Mouse (Mus musculus): Measurements from ENCODE around the gene Pfn1. TPM values are rescaled to one million over a fixed set of nuclear protein-coding genes. Genes with fewer than 3 reads are reported as not detected.

Gene Pfn1
- polyA plus RNA-seq, 1 experiment, result 1,131 TPM

DNA sequence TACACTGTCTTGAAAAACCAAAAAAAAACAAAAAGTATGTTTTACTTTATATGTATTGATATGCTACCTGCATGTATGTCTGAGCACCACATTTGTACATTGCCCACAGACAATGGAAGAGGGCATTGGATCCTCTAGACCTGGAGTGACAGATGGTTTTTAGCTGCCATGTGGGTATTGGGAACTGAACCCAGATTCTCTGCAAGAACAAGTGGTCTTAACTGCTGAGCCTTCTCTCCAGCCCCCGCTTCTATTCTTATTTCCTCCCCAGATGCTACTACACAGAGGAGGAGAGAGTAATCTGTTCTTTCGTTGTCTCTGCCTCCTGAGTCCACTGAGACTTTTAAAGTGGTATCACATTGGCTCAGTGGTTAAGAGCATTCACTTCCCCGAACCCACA, 39.1 kb upstream of the Pfn1 start:
- no peak for TF ChIP-seq POLR2A (IDR thresholded peaks at IDR 0.05; ENCODE audit: low read depth, low read length)
- TF ChIP-seq CTCF (IDR thresholded peaks at IDR 0.05; ENCODE audit: borderline replicate concordance, insufficient read depth, low read length), result no peak
- no peak overlapping the region for H3K4me3 ChIP-seq (ENCODE audit: insufficient read depth, low read length)
- H3K4me1 ChIP-seq (ENCODE audit: control insufficient read depth, insufficient read depth, low read length), result no peaks in the 10 kb centered on the region; the same call in 1 of the 2 replicates
- no peak overlapping the region for H3K27ac ChIP-seq (ENCODE audit: insufficient read depth, low read length)

DNA sequence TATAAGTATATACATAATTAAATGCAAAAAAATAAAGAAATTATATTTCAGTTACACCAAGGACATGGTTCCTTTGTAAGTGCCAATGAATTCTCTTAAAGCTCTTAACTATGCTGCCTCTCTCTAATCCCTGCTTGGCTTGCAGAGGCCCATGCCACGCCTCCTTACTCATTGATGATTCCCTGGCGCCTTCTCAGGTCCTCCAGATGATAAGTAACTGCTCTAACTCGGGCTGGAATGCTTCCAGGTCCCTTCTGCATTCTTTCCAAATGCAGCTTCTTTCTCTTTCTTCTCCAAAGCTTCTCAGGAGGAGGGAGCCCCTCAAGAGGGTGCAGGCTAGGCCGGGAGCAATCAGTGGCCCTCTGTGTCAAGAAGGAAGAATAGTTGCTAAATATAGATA, 35.1 kb upstream of the Pfn1 start:
- no peak overlapping the region for H3K4me3 ChIP-seq (ENCODE audit: insufficient read depth, low read length)
- TF ChIP-seq POLR2A (IDR thresholded peaks at IDR 0.05; ENCODE audit: low read depth, low read length) (no peak), CTCF (IDR thresholded peaks at IDR 0.05; ENCODE audit: borderline replicate concordance, insufficient read depth, low read length) (no peak)

DNA sequence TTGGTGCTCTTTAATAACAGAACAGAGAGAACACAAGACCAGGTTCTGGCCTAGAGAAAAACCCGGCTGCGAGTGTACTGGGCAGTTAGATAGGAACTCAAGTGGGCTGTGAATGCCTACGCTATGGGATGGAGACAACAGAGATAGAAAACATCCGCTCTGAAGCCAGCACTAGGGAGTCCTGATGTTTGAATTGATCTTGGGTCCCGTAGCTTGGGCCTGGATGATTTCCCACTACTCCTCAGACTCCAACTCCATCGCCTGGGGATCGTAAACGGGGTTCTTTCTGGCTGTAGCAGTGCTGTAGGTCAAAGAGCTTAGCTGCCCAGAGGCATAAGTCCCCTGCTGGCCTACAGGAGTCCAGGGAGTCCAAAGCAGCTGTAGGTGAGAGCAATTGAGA, 33.9 kb upstream of the Pfn1 start:
- peak overlapping the region; percentile 38 for H3K4me3 ChIP-seq (ENCODE audit: insufficient read depth, low read length)
- no peaks in the 10 kb centered on the region; the same call in 1 of the 2 replicates for H3K4me1 ChIP-seq (ENCODE audit: control insufficient read depth, insufficient read depth, low read length)
- TF ChIP-seq POLR2A (IDR thresholded peaks at IDR 0.05; ENCODE audit: low read depth, low read length) (no peak; the same call in 1 of the 2 replicates), CTCF (IDR thresholded peaks at IDR 0.05; ENCODE audit: borderline replicate concordance, insufficient read depth, low read length) (no peak)
- H3K27ac ChIP-seq (ENCODE audit: insufficient read depth, low read length), result peak overlapping the region; percentile 71

More for the DNA sequence above, 35.1 kb upstream of the Pfn1 start:
- H3K27ac ChIP-seq (ENCODE audit: insufficient read depth, low read length), result no peak overlapping the region
- no peaks in the 10 kb centered on the region; the same call in 1 of the 2 replicates for H3K4me1 ChIP-seq (ENCODE audit: control insufficient read depth, insufficient read depth, low read length)

DNA sequence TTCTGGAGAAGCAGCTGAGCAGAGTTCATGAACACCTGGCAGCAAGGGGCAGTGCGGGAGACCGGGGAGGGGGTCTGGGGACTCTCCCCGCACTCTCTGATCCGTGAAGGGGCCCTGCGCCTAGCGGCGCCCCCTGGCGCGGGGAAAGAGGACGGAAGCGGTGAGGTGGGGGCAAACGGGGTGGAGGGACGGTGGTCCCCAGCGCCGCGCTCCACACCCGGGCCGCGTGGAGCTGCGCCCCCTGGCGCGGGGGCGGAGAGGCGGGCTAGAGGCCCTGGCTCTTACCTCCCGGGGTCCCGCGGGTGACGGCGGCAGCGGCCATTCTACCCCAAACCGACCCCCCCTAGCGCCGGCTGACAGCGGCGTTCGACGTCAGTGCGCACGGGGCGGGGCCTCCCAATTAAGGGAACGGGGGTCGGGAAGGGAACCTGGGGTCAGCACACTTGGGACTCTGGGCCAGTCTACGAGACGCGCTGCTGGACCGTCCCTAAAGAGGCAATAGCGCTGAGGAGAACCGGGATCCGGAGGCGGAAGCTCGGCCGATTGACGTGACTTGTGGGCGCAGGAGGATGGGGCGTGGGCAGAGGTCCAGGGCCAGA, 33.3 kb upstream of the Pfn1 start, which contains the start of gene Camta2:
Gene Camta2, minus strand, starts transcription at position 505 of the 599 bp plus-strand sequence.
- TF ChIP-seq POLR2A (IDR thresholded peaks at IDR 0.05; ENCODE audit: low read depth, low read length), result peak; percentile 88
- TF ChIP-seq CTCF (IDR thresholded peaks at IDR 0.05; ENCODE audit: borderline replicate concordance, insufficient read depth, low read length), result peak; percentile 38; the same call in 1 of the 2 replicates
- peak within 1 kb of the TSS; percentile 38 for H3K4me3 ChIP-seq (ENCODE audit: insufficient read depth, low read length)
- no peaks in the 10 kb centered on the region; the same call in 1 of the 2 replicates for H3K4me1 ChIP-seq (ENCODE audit: control insufficient read depth, insufficient read depth, low read length)
- peak within 1 kb of the TSS; percentile 71 for H3K27ac ChIP-seq (ENCODE audit: insufficient read depth, low read length)

DNA sequence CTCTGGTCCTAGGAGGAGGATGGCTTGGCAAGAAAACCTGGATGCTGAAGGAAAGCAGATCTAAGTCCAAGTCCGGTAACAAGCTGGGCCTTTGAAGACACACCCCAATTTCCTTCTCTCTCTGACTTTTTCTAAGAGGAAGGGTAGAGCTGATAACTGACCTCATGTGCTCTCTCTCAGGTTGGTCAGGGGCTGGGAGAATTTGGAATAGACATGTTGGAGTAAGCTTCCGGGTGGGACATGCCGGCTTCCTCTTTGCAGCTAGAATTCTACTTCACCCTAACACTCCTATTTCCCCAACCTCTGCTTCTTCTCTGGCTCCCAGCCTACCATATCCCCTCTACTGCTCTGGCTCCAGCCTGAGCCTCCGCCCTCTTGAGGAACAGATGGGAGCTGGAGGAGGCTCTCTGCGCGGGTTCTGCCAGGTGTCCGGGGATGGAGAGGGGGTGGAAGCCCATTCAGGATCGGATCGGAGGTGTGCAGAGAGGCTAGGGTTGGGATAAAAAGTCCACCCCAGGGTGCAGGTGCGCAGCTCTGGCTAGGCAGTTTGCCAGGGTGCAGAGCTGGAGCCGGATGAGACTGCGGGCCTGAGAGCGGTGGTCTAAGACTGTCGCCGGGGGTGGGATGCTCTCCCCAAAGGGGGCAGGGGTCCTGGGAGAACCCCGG, 32.6 kb upstream of the Pfn1 start:
- Histone ChIP-seq H3K4me3 (ENCODE audit: insufficient read depth, low read length) (peak overlapping the region; percentile 38), H3K4me1 (ENCODE audit: control insufficient read depth, insufficient read depth, low read length) (no peaks in the 10 kb centered on the region; the same call in 1 of the 2 replicates), H3K27ac (ENCODE audit: insufficient read depth, low read length) (0 out of 2 replicates have a peak overlapping the region, but pooled peaks have one; percentile 6)
- TF ChIP-seq CTCF (IDR thresholded peaks at IDR 0.05; ENCODE audit: borderline replicate concordance, insufficient read depth, low read length) (no peak), POLR2A (IDR thresholded peaks at IDR 0.05; ENCODE audit: low read depth, low read length) (no peak)

DNA sequence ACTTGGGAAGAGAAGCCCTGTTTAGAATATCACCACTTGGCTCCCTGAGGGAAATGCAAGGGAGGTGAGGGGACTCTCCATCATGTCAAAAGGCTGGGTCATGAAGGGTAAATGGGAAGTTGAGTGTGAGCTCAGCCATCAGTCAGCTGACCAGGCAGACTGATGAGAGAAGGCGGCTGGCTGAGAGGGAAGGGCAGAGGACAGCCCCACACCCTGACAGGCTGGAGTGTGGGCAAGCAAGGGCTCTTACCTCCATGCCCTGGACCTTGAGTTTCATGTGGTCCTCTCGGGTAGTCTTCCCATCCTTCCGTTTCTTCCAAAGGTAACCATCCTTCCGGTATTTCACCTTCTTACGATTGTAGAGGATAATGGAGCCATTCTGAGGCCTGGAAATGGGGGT, 29.2 kb upstream of the Pfn1 start:
- Histone ChIP-seq H3K4me1 (ENCODE audit: control insufficient read depth, insufficient read depth, low read length) (no peaks in the 10 kb centered on the region), H3K4me3 (ENCODE audit: insufficient read depth, low read length) (no peak overlapping the region), H3K27ac (ENCODE audit: insufficient read depth, low read length) (no peak overlapping the region)
- no peak for TF ChIP-seq CTCF (IDR thresholded peaks at IDR 0.05; ENCODE audit: borderline replicate concordance, insufficient read depth, low read length)

DNA sequence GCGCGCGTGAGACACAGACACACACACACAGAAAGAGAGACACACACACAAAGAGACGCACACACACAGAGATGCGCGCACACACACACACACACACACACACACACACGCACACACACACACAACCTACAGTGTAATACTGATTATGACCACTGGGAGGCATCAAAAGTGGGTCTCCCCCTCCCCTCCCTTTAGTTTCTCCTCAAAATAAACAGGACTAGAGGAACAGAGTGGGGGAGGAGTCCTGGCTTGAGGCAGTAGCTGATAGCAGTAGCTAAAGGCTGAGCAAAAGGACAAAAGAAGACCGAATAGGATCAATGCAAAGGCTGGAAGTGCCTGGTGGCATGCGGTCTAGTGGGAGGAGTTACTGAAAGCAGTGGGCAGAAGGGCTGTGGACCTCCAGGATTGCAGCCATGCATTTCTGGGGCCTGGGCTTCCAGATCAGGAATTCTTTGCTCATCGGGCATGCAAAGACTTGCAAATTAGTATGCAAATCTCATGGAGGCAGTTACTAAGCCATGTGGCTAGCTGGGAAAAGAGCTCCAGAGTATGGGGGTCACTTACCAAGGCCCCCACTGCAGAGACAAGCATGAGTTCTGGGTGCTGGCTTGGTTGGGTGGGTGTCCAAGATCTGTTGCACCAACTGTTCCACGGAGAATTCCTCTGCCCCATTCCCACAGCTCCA, 27.6 kb upstream of the Pfn1 start:
- H3K4me3 ChIP-seq (ENCODE audit: insufficient read depth, low read length), result no peak overlapping the region
- H3K4me1 ChIP-seq (ENCODE audit: control insufficient read depth, insufficient read depth, low read length), result no peaks in the 10 kb centered on the region
- H3K27ac ChIP-seq (ENCODE audit: insufficient read depth, low read length), result no peak overlapping the region
- no peak for TF ChIP-seq POLR2A (IDR thresholded peaks at IDR 0.05; ENCODE audit: low read depth, low read length)
- TF ChIP-seq CTCF (IDR thresholded peaks at IDR 0.05; ENCODE audit: borderline replicate concordance, insufficient read depth, low read length), result peak; percentile 21; the same call in 1 of the 2 replicates

DNA sequence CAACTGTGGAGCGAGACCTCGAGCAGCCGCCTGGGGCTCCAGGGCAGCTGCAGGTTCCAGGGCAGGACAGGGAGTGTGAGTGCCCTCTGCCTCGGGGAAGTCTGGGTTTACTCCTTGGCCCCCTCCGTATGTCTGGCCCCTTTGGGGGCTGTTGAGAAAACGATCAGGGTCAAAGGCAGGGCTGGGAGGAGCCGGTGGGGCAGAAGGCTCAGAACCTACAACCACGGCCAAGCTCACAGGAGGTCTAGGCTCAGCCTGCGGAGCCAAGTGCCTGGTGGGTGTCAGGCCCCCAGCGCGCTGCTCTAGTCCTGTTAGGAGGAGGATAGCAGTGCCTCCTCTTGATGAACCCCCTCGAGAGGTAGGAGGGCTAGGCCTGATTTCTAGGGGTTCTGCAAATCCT, 26.7 kb upstream of the Pfn1 start:
- Histone ChIP-seq H3K4me1 (ENCODE audit: control insufficient read depth, insufficient read depth, low read length) (no peaks in the 10 kb centered on the region), H3K4me3 (ENCODE audit: insufficient read depth, low read length) (no peak overlapping the region), H3K27ac (ENCODE audit: insufficient read depth, low read length) (no peak overlapping the region)
- TF ChIP-seq POLR2A (IDR thresholded peaks at IDR 0.05; ENCODE audit: low read depth, low read length) (no peak), CTCF (IDR thresholded peaks at IDR 0.05; ENCODE audit: borderline replicate concordance, insufficient read depth, low read length) (no peak)

DNA sequence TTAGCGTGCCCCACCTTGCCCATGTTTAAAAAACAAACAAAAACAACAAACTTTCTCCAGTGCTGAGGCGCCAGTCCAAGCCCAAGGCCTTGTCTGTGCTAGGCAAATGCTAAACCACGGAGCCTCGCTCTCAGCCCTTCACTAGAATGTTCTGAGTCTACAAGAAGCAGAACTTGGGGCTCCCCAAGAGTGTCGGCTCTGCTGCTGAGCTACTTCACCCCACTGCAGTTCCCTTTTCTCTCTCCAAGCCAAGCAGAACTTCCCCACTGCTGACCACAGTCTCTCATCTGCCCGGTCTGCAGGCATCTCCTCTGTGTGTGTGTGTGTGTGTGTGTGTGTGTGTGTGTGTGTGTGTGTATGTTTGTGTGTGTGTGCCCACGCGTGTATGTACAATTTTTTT, 25.4 kb upstream of the Pfn1 start:
- Histone ChIP-seq H3K4me3 (ENCODE audit: insufficient read depth, low read length) (no peak overlapping the region), H3K27ac (ENCODE audit: insufficient read depth, low read length) (no peak overlapping the region), H3K4me1 (ENCODE audit: control insufficient read depth, insufficient read depth, low read length) (no peaks in the 10 kb centered on the region)
- TF ChIP-seq CTCF (IDR thresholded peaks at IDR 0.05; ENCODE audit: borderline replicate concordance, insufficient read depth, low read length) (no peak), POLR2A (IDR thresholded peaks at IDR 0.05; ENCODE audit: low read depth, low read length) (no peak)

DNA sequence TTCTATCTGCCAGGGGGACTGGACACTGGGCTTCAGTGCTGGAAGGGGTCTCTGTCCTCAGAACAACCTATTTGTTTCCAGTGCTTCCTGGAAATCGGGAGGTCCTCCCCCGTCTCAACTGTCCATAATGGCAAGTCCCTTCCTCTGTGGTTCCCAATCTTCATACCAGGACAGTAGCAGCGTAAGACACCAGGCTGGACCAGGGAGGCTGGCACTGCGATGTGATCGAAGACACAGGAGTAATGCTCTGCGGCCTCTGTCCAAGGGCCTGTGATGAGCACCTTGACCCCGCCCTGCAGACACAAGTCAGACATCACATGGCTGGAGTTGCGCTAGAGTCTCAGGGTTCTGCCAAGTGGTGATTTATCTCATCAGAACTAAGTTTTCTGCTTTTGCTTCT, 24.9 kb upstream of the Pfn1 start:
- Histone ChIP-seq H3K4me3 (ENCODE audit: insufficient read depth, low read length) (no peak overlapping the region), H3K4me1 (ENCODE audit: control insufficient read depth, insufficient read depth, low read length) (no peaks in the 10 kb centered on the region), H3K27ac (ENCODE audit: insufficient read depth, low read length) (no peak overlapping the region)
- TF ChIP-seq POLR2A (IDR thresholded peaks at IDR 0.05; ENCODE audit: low read depth, low read length), result no peak
- TF ChIP-seq CTCF (IDR thresholded peaks at IDR 0.05; ENCODE audit: borderline replicate concordance, insufficient read depth, low read length), result no peak
